Comparison of ENCODE assay signal across 18 mouse cellular contexts in the genomic region with DNA sequence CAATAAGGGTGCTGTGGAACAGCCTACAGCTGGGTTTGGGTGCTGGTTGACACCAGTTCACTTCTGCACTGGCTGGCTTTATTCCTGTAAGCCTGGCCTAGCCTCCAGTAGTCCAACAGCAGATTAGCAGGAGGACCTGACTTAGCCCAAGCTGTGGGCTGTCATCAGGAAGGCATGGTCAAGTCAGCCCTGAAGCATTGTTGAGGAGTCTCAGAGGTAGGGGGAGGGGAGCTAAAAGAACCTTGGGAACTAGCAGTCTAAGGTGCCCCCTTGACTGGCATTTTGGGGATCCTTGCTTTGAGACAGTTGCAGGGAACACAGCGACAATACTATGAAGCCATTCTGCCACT.
"Had no signal": no experiment of that assay in that cellular context is flagged by ENCODE, and none has a peak within 500 bp of the region (broad histone marks: within the 10 kb centered on the region; RNA-seq: fewer than 3 reads in every experiment).

No protein-coding gene starts in this region.

- H3K9me3 ChIP-seq: midbrain, embryonic 10.5 days; midbrain, embryonic 12.5 days; neural tube, embryonic 13.5 days; neural tube, embryonic 15.5 days had no signal

- H3K27ac ChIP-seq: liver, embryonic 14.5 days; midbrain, embryonic 10.5 days; midbrain, embryonic 12.5 days; neural tube, embryonic 13.5 days; neural tube, embryonic 15.5 days had no signal

- H3K4me3 ChIP-seq: midbrain, embryonic 10.5 days; midbrain, embryonic 12.5 days; myocyte; neural tube, embryonic 13.5 days; neural tube, embryonic 15.5 days had no signal

- H3K4me2 ChIP-seq: midbrain, embryonic 12.5 days; neural tube, embryonic 13.5 days; neural tube, embryonic 15.5 days had no signal

- ATAC-seq: midbrain, embryonic 16.5 days had no signal

- H3K9ac ChIP-seq: liver, embryonic 14.5 days; midbrain, embryonic 12.5 days; neural tube, embryonic 13.5 days; neural tube, embryonic 15.5 days had no signal

- DNase-seq: lung, adult 18-20 months; lung, postnatal 10 days; midbrain, embryonic 14.5 days; retina, postnatal 1 day; right cerebral cortex, adult 18-20 months; right cerebral cortex, postnatal 25 days; right cerebral cortex, postnatal 4 days; spleen, adult 18-20 months; thymus, adult 2 months; thymus, postnatal 25 days; thymus, postnatal 4 days had no signal

- H3K27me3 ChIP-seq: midbrain, embryonic 12.5 days; neural tube, embryonic 13.5 days; neural tube, embryonic 15.5 days had no signal

- H3K36me3 ChIP-seq: midbrain, embryonic 10.5 days; midbrain, embryonic 12.5 days; neural tube, embryonic 13.5 days; neural tube, embryonic 15.5 days had no signal
